Mouse (Mus musculus): Measurements from ENCODE around the gene Prdm9.

- TF ChIP-seq GATA1 (IDR thresholded peaks at IDR 0.05; ENCODE audit: low read length) = no peak
- TF ChIP-seq TAL1 (IDR thresholded peaks at IDR 0.05; ENCODE audit: low read length) = no peak
Measured at GRCm38 (mm10) chr17:15510694-15511093, 53.5 kb downstream of the Prdm9 start.

Measured in erythroblast, embryonic 14.5 days (primary cell).